10 mouse cellular contexts compared by ENCODE assay signal in the genomic region with DNA sequence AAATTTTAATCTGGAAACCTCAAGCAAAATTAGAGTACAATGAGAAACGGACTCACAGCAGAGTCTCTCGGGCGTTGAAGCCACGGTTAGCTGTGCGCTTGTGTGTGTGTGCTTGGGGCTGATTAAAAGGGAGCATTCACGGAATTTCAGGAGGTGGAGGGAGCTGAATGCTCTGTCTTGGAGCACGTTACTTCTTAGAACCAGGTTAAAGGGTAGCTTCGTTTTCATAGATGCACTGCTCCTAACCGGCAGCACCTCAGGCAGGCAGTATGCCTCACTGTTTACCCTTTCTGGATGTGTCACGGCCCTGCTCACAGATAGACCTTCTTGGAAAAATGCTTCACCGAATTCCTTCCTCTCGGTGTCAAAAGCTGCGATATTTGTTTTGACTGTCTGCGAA.
A peak's percentile ranks its signal among the peaks of the same experiment; 100 is the strongest.
DNase-seq lines count a peak whose midpoint lies in the region; ATAC-seq lines count a peak whose summit lies in the region.
"Had no signal": no experiment of that assay in that cellular context is flagged by ENCODE, and none has a peak within 500 bp of the region (broad histone marks: within the 10 kb centered on the region; RNA-seq: fewer than 3 reads in every experiment).

No protein-coding gene starts in this region.

- peak overlapping the region; percentile 85 for H3K4me2 ChIP-seq in kidney, embryonic 15.5 days
- H3K4me2 ChIP-seq in embryonic facial prominence, embryonic 11.5 days (ENCODE audit: low read depth, low read length), result no peak overlapping the region
- peak overlapping the region; percentile 81 for H3K4me2 ChIP-seq in hindbrain, embryonic 16.5 days (ENCODE audit: low read length)
- H3K4me2 ChIP-seq in midbrain, embryonic 14.5 days (ENCODE audit: low read length), result peak overlapping the region; percentile 74

- peak overlapping the region; percentile 5; the same call in 1 of the 2 replicates for H3K27ac ChIP-seq in kidney, embryonic 15.5 days
- no peak overlapping the region for H3K27ac ChIP-seq in embryonic facial prominence, embryonic 11.5 days (replicated peaks; ENCODE audit: low read depth, low read length)
- H3K27ac ChIP-seq in hindbrain, embryonic 16.5 days (ENCODE audit: low read depth, low read length), result no peak overlapping the region
- no peak overlapping the region for H3K27ac ChIP-seq in midbrain, embryonic 14.5 days (replicated peaks; ENCODE audit: low read depth, low read length)

- no peaks in the 10 kb centered on the region for H3K9me3 ChIP-seq in kidney, embryonic 15.5 days (replicated peaks)
- no peaks in the 10 kb centered on the region for H3K9me3 ChIP-seq in embryonic facial prominence, embryonic 11.5 days (replicated peaks; ENCODE audit: control insufficient read depth, low read length)
- H3K9me3 ChIP-seq in hindbrain, embryonic 16.5 days (ENCODE audit: control insufficient read depth, low read length), result no peaks in the 10 kb centered on the region
- H3K9me3 ChIP-seq in midbrain, embryonic 14.5 days (ENCODE audit: control insufficient read depth, low read length), result no peaks in the 10 kb centered on the region

- 0 out of 2 replicates have a peak overlapping the region, but pooled peaks have one; percentile 59 for H3K9ac ChIP-seq in kidney, embryonic 15.5 days
- no peak overlapping the region for H3K9ac ChIP-seq in embryonic facial prominence, embryonic 11.5 days (replicated peaks; ENCODE audit: low read length)
- 0 out of 2 replicates have a peak overlapping the region, but pooled peaks have one; percentile 11 for H3K9ac ChIP-seq in hindbrain, embryonic 16.5 days (ENCODE audit: low read depth, low read length)
- H3K9ac ChIP-seq in midbrain, embryonic 14.5 days (replicated peaks; ENCODE audit: low read length), result no peak overlapping the region; the same call in 1 of the 2 replicates

- H3K4me3 ChIP-seq in kidney, embryonic 15.5 days (replicated peaks), result peak overlapping the region; percentile 55
- no peak overlapping the region for H3K4me3 ChIP-seq in embryonic facial prominence, embryonic 11.5 days (ENCODE audit: low read depth, low read length)
- peak overlapping the region; percentile 44 for H3K4me3 ChIP-seq in hindbrain, embryonic 16.5 days (ENCODE audit: low read length)
- peak overlapping the region; percentile 37; the same call in 1 of the 2 replicates for H3K4me3 ChIP-seq in midbrain, embryonic 14.5 days (replicated peaks; ENCODE audit: low read depth, low read length)

- WGBS in kidney, embryonic 15.5 days, result 25% methylated on average over 14 of the region's 14 CpGs
- 34% methylated on average over 14 of the region's 14 CpGs for WGBS in embryonic facial prominence, embryonic 11.5 days
- WGBS in hindbrain, embryonic 16.5 days, result 37% methylated on average over 14 of the region's 14 CpGs
- 15% methylated on average over 14 of the region's 14 CpGs for WGBS in midbrain, embryonic 14.5 days

- no peak for ATAC-seq in kidney, embryonic 15.5 days (replicated peaks; ENCODE audit: low FRiP score)
- ATAC-seq in embryonic facial prominence, embryonic 11.5 days (replicated peaks; ENCODE audit: insufficient number of reproducible peaks, low FRiP score, low TSS enrichment, low read depth), result no peak
- no peak for ATAC-seq in hindbrain, embryonic 16.5 days
- no peak for ATAC-seq in midbrain, embryonic 14.5 days (ENCODE audit: low FRiP score, low TSS enrichment)
- ATAC-seq in granulocyte monocyte progenitor cell, adult 5-6 weeks (replicated peaks; ENCODE audit: poor library complexity, severe bottlenecking), result no peak

- no peaks in the 10 kb centered on the region for H3K27me3 ChIP-seq in kidney, embryonic 15.5 days
- no peaks in the 10 kb centered on the region for H3K27me3 ChIP-seq in embryonic facial prominence, embryonic 11.5 days (ENCODE audit: control insufficient read depth, insufficient read depth, low read length)
- H3K27me3 ChIP-seq in hindbrain, embryonic 16.5 days (replicated peaks; ENCODE audit: control insufficient read depth, insufficient read depth, low read length), result no peaks in the 10 kb centered on the region
- H3K27me3 ChIP-seq in midbrain, embryonic 14.5 days (ENCODE audit: control insufficient read depth, insufficient read depth, low read length), result peaks cover 3% of the 10 kb centered on the region; the same call in 1 of the 2 replicates
- H3K27me3 ChIP-seq: Patski had no signal

- H3K4me1 ChIP-seq in kidney, embryonic 15.5 days, result peaks cover 33% of the 10 kb centered on the region
- no peaks in the 10 kb centered on the region; the same call in 1 of the 2 replicates for H3K4me1 ChIP-seq in embryonic facial prominence, embryonic 11.5 days (ENCODE audit: control insufficient read depth, insufficient read depth, low read length)
- H3K4me1 ChIP-seq in hindbrain, embryonic 16.5 days (ENCODE audit: control insufficient read depth, insufficient read depth, low read depth, low read length), result peaks cover 16% of the 10 kb centered on the region
- H3K4me1 ChIP-seq in midbrain, embryonic 14.5 days (ENCODE audit: control insufficient read depth, insufficient read depth, low read length), result peaks cover 24% of the 10 kb centered on the region

- peaks cover 1% of the 10 kb centered on the region; the same call in 1 of the 2 replicates for H3K36me3 ChIP-seq in kidney, embryonic 15.5 days
- no peaks in the 10 kb centered on the region for H3K36me3 ChIP-seq in embryonic facial prominence, embryonic 11.5 days (replicated peaks; ENCODE audit: control insufficient read depth, insufficient read depth, low read depth, low read length)
- H3K36me3 ChIP-seq in hindbrain, embryonic 16.5 days (ENCODE audit: control insufficient read depth, insufficient read depth, low read length), result no peaks in the 10 kb centered on the region
- H3K36me3 ChIP-seq in midbrain, embryonic 14.5 days (ENCODE audit: control insufficient read depth, insufficient read depth, low read length), result no peaks in the 10 kb centered on the region

- DNase-seq in kidney, postnatal 14 days, result no peak
- DNase-seq in embryonic facial prominence, embryonic 11.5 days (ENCODE audit: low spot score), result peak; percentile 24
- peak; percentile 40 for DNase-seq in midbrain, embryonic 14.5 days
- no peak for DNase-seq in layer of hippocampus, postnatal 10 days (ENCODE audit: low spot score in 2 of 2)
- no peak for DNase-seq in cerebellum, adult 11 months
- DNase-seq: gastrocnemius, postnatal 14 days had no signal

Comparison
In these comparisons a context has a peak if more than half of its experiments do, and no peak if none do; other contexts are left out.
1. H3K9ac ChIP-seq: peak in kidney, embryonic 15.5 days (single experiment) and hindbrain, embryonic 16.5 days (single experiment); none in embryonic facial prominence, embryonic 11.5 days (single experiment) and midbrain, embryonic 14.5 days (single experiment).
2. DNase-seq: peak in embryonic facial prominence, embryonic 11.5 days (single experiment) and midbrain, embryonic 14.5 days (single experiment); none in kidney, postnatal 14 days (single experiment), layer of hippocampus, postnatal 10 days (0 of 2) and cerebellum, adult 11 months (single experiment).